Mouse (Mus musculus): ENCODE results near the gene Gm12216. TPM values are rescaled to one million over a fixed set of nuclear protein-coding genes. Genes with fewer than 3 reads are reported as not detected.

Gm12216 gene
- total RNA-seq, 2 experiments from 2014 or later: 1.9 to 2.0 TPM

DNA sequence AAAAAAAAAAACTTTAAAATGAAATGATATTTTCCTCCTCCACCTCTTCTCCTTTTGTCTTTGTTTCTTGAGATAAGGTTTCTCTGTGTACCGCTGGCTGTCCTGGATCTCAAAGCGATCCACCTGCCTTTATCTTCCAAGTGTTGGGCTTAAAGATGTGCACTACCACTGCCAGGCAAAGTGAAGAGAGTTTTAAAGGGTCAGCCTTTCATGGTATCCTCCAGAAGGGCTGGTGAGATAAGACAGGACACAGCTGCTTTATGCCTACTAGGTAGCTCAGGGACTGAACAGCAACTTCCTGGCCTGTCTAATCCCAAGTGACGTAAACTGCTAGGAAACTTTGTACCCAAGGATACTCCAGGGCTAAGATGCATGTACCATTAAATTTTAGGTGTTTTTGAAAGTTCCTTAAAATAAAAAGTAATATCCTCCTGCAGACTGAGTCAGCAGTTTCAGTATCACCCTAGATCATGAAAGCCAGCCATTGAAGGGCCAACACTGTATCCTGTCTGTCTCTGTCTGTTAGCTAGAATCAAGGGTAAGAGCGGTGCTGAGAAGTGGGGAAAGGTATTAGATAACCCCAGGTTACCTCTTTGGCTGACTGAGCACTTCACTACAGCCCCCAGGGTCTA, 23.6 kb downstream of the Gm12216 start:
- intact Hi-C loops (cut with DNase I): no loop called here
- no peak for DNase-seq

DNA sequence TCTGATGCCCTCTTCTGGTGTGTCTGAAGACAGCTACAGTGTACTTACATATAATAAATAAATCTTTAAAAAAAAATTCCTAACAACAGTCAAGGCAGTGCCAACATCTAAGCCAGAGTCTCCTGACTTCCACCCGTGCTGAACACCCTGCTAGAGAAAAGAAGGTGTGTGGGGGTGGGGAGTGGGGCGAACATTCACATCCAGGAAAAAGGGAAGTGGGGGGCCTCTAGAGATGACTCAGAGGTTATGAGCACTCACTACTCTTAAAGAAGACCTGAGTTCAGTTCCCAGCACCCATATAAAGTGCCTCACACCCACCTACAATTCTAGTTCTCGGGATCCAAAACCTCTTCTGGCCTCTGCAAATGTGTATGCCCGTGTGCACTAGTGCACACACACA, 33.6 kb downstream of the Gm12216 start:
- no peak for DNase-seq
- intact Hi-C loops (cut with DNase I): no loop called here

DNA sequence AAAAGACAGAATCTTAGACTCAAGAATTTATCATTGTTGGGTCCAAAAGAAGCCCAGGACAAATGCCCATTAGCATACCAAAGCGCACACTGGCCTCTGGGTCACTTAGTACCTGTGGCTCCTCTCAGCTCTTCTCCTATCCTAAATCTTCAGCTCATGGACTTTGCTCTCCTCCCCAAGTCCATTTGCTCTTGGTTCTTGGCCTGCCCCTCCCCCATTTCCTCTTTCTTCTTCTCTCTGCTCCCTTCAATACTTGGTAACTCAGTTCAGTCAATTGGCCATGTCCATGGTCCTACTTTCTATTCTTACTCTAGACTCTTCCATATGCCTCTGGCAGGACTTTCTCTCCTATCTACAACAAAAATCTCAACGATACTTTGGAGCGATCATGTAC, 37.1 kb downstream of the Gm12216 start:
- intact Hi-C loops (cut with DNase I): no loop called here
- no peak for DNase-seq

GRCm38 (mm10) chr11:53821230-53821944, 37.7 kb downstream of the Gm12216 start:
- peak in 1 of 2 experiments; percentile 40 for DNase-seq
- intact Hi-C loops (cut with DNase I): no loop called here

- DNase-seq: no peak
- intact Hi-C loops (cut with DNase I): no loop called here
Observed at GRCm38 (mm10) chr11:53820516-53821170, 38.4 kb downstream of the Gm12216 start.

- intact Hi-C loops (cut with DNase I): no loop called here
- no peak for DNase-seq
Observed at GRCm38 (mm10) chr11:53819511-53819910, 39.5 kb downstream of the Gm12216 start.

DNA sequence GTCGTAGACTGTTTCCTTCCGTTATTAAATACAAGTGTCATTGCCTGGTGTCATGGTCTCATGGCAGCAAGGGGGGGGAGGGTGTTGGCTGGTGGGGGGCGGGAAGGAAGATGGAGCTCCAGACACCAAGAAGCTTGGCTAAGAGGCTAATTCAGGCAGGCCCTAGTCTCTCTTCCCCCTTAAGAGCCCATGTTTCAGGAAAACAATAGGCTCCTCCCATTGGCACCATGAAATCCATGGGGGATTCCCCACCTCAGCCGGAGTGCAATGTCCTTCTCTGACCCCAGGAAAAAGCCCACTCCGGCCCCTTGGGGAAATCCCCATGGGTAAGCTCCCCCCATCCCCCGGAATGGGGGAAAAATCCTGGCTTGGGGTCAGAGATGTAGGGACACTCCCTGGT, 40.3 kb downstream of the Gm12216 start:
- intact Hi-C loops (cut with DNase I): no loop called here
- DNase-seq: peak in 1 of 2 experiments; percentile 60

DNA sequence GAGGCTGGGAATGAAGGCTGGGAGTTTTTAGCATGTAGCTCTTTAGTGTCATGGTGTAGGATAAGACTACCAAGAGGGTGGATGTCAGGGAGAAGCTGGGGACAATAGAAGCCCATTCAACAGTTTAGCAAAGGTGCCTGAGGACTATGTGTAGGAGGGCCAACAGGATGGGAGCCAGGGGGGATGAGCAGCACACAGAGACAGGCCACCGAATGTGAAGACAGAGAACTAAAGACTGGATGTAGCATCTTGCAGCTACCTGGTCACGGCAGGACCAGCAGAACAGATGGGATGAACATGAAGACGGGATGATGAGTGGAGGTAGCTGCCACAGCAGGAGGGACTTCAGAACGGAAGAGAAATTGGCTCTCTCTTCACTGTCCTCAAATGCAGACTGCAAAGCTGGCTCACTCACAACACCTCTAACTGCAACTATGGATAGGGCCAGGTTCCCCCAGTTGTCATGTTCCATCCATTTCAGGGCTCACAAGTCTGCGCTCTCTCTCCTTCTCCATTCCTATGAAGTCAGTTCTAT, 42.1 kb downstream of the Gm12216 start:
- DNase-seq: no peak
- intact Hi-C loops (cut with DNase I): no loop called here

DNA sequence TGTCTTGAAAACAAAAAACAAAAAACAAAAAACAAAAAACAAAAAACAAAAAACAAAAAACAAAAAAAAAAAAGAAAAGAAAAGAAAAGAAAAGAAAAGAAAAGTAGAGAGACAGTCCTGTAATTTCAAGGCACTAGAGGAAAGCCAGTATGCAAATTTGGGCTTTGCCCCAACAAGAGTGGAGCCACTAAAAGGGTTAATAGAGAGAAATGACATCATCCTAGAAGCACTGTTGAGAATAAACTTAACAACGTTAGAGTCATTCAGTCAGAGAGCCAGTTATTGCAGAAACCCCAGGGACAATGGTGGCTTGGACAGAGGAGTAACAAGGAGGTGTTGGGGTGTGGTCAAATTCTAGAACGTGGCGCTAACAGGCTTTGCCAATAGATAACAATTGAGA, 44.2 kb downstream of the Gm12216 start:
- intact Hi-C loops (cut with DNase I): no loop called here
- no peak for DNase-seq

GRCm38 (mm10) chr11:53813001-53813868, 45.8 kb downstream of the Gm12216 start:
- intact Hi-C loops (cut with DNase I): no loop called here
- DNase-seq: peak; percentile 64 to 75

- no peak for DNase-seq
- intact Hi-C loops (cut with DNase I): no loop called here
Observed at GRCm38 (mm10) chr11:53811312-53811711, 47.7 kb downstream of the Gm12216 start.

GRCm38 (mm10) chr11:53810749-53811148, 48.3 kb downstream of the Gm12216 start:
- DNase-seq: no peak
- intact Hi-C loops (cut with DNase I): no loop called here

DNA sequence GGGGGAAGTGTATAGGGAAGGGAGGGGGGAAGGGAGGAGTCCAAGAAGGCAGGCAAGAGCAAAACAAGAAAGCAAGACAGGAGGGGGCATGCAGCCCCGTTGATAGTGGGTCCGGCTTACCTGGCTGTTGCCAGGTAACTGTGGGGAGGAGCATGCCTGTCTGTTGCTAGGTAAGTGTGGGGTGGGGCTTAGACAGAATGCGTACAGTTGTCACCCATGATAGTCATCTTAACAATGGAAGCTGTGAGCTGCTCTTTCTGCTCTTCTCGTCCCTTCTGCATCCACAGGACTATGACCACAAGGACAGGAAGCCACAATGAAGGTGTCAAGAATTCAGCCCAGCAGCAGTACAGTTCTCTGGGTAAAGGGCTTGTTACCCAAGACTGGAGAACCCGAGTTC, 48.9 kb downstream of the Gm12216 start:
- DNase-seq: no peak
- intact Hi-C loops (cut with DNase I): no loop called here

- intact Hi-C loops (cut with DNase I): no loop called here
- no peak for DNase-seq
Observed at GRCm38 (mm10) chr11:53809354-53809753, 49.7 kb downstream of the Gm12216 start.

DNA sequence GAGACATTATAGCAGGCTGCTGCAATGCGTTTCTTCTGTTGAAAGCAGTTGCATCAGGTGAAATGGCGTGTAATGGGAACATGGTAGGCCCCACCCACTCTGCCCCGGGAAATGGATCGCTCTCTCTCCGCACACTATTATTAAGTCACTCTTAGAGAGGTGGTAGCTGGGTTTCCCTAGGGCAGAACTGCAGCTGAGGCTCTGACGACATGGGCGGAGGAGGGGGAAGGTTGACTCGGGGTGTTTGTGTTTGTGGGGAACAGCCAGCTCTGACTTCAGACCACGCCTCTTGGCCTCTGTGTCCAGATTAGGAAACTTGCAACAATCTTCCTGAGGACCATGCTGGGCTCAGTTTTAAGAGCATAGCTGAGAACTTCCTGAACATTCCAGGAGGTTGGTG, 53.3 kb downstream of the Gm12216 start:
- intact Hi-C loops (cut with DNase I): no loop called here
- peak; percentile 51 to 58 for DNase-seq

- no peak for DNase-seq
- intact Hi-C loops (cut with DNase I): no loop called here
Observed at GRCm38 (mm10) chr11:53804569-53805344, 54.3 kb downstream of the Gm12216 start.

- intact Hi-C loops (cut with DNase I): no loop called here
- no peak for DNase-seq
Observed at GRCm38 (mm10) chr11:53803494-53803893, 55.6 kb downstream of the Gm12216 start.

DNA sequence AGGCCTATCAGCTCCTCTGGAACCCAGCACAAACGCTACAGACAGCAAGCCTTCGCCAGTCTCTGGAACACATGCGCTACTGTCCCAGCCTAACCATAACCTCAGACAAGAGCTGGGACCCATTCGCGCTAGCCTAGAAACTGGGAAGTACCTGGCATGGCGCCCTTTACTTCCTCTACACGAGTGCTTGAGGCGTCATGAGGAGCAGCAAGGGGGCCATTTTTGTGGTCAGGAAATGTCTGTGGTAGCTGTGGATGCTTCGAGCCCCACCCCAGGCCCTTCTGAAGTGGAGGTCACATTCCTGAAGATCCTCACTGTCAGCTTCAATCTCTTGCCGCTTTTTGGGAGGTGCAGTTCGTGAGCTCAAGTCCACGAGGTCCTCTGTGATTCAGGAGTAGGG, 56.0 kb downstream of the Gm12216 start:
- intact Hi-C loops (cut with DNase I): no loop called here
- no peak for DNase-seq

GRCm38 (mm10) chr11:53800975-53801374, 58.1 kb downstream of the Gm12216 start:
- intact Hi-C loops (cut with DNase I): no loop called here
- DNase-seq: no peak

DNA sequence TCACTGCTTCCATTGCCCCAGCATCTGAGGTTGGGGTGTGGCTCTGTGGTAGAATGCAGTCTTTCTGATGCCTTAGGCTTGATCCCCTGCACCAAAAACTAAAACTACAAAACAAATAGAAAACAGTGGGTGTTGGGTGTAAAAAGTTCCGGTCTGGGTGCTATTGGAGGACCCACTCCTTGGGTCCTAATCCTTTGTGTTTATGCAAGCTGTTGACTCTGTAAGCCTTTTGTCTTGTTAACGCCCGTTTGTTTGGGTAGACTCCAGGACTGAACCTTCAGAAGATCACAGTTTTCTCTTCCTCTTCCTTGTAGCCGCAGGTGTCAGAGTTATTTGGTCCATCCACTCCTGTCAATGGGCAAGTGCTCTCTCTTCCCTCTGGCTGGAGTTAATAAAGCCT, 59.0 kb downstream of the Gm12216 start:
- no peak for DNase-seq

More for the DNA sequence above, 59.0 kb downstream of the Gm12216 start:
- intact Hi-C loops (cut with DNase I): no loop called here
